Mouse (Mus musculus) forebrain, embryonic 16.5 days (tissue): ENCODE data around the gene Cckbr. TPM values are rescaled to one million over a fixed set of nuclear protein-coding genes. Genes with fewer than 3 reads are reported as not detected.
"Not testable (repeated sequence)": the region's sequence is repeated elsewhere in the genome, so short reads cannot be mapped to it uniquely, and the experiment has no call there.

Experiments
- ATAC-seq: fragments of 200-750 bp; cut with Nextera tagmentation; 2 replicates; pipeline ENCODE4 v1.8.0; 2017; ENCODE audit warnings: mild to moderate bottlenecking, moderate library complexity
- H3K27ac ChIP-seq: fragments of 300-500 bp; sonication (generic); 2 replicates; pipeline ENCODE4 v1.5.1; 2014; ENCODE audit warnings: low read length, control low read depth
- H3K27me3 ChIP-seq: fragments of 300-500 bp; sonication (generic); replicated peaks from 2 replicates; pipeline ENCODE4 v1.6.1; 2014; ENCODE audit warnings: low read length; ENCODE audit not compliant: control insufficient read depth, insufficient read depth
- H3K36me3 ChIP-seq: fragments of 300-500 bp; sonication (generic); 2 replicates; pipeline ENCODE4 v1.6.1; 2014; ENCODE audit not compliant: control insufficient read depth, insufficient read depth
- H3K4me1 ChIP-seq: fragments of 300-500 bp; sonication (generic); replicated peaks from 2 replicates; pipeline ENCODE4 v1.6.1; 2014; ENCODE audit warnings: low read length; ENCODE audit not compliant: control insufficient read depth, insufficient read depth
- H3K4me2 ChIP-seq: fragments of 300-500 bp; sonication (generic); 2 replicates; pipeline ENCODE4 v1.6.1; 2014; ENCODE audit warnings: mild to moderate bottlenecking, low read length, control low read depth
- H3K4me3 ChIP-seq: fragments of 300-500 bp; sonication (generic); replicated peaks from 2 replicates; pipeline ENCODE4 v1.5.1; 2014; ENCODE audit warnings: mild to moderate bottlenecking, low read length, control low read depth
- H3K9ac ChIP-seq: fragments of 300-500 bp; sonication (generic); replicated peaks from 2 replicates; pipeline ENCODE4 v1.6.1; 2014; ENCODE audit warnings: low read depth, low read length, control low read depth
- H3K9me3 ChIP-seq: fragments of 300-500 bp; sonication (generic); 2 replicates; pipeline ENCODE4 v1.6.1; 2016; ENCODE audit warnings: low read length; ENCODE audit not compliant: control insufficient read depth
- WGBS: fragments of 180-500 bp; shearing (Covaris S2); extraction: QIAGEN DNeasy Blood & Tissue Kit; methylation state at CpG from one replicate; pipeline ENCODE4 v1.1.7; 2014; 5-methylcytosine and 5-hydroxymethylcytosine counted together
- polyA plus RNA-seq: library from polyadenylated mRNA; unstranded; fragments of >200 nt; fragmentation: Nextera tagmentation; extraction: Ambion mirVana; gene quantifications from 2 replicates; pipeline ENCODE4 v1.2.1, GENCODE M21; 2015

Gene Cckbr
- polyA plus RNA-seq, 1 experiment from 2014 or later = 2.6 TPM

GRCm38 (mm10) chr7:105404268-105404667, 21.3 kb upstream of the Cckbr start, which contains the start of gene Cnga4:
Gene Cnga4, plus strand, starts transcription at chr7:105404568.
- 73% methylated on average over 5 of the region's 5 CpGs for WGBS
- H3K9ac ChIP-seq = no peak within 1 kb of the TSS
- no peak within 1 kb of the TSS for H3K4me3 ChIP-seq
- no peak for ATAC-seq
- H3K4me2 ChIP-seq = no peak within 1 kb of the TSS
- H3K4me1 ChIP-seq = peaks cover 1% of the 10 kb centered on the region
- no peaks in the 10 kb centered on the region for H3K36me3 ChIP-seq
- H3K27me3 ChIP-seq = no peaks in the 10 kb centered on the region
- H3K9me3 ChIP-seq = no peaks in the 10 kb centered on the region
- H3K27ac ChIP-seq = no peak within 1 kb of the TSS

GRCm38 (mm10) chr7:105406322-105406721, 19.2 kb upstream of the Cckbr start:
- Histone ChIP-seq H3K27me3 (no peaks in the 10 kb centered on the region), H3K36me3 (no peaks in the 10 kb centered on the region), H3K4me2 (no peak overlapping the region), H3K9me3 (no peaks in the 10 kb centered on the region), H3K4me1 (no peaks in the 10 kb centered on the region), H3K4me3 (no peak overlapping the region), H3K27ac (no peak overlapping the region), H3K9ac (no peak overlapping the region)
- WGBS = 63% methylated on average over 1 of the region's 1 CpGs
- ATAC-seq = no peak

GRCm38 (mm10) chr7:105411874-105412632, 13.5 kb upstream of the Cckbr start:
- H3K27ac ChIP-seq, H3K9me3 ChIP-seq, H3K4me1 ChIP-seq, H3K4me3 ChIP-seq, H3K4me2 ChIP-seq, H3K27me3 ChIP-seq, H3K9ac ChIP-seq, H3K36me3 ChIP-seq: not testable (repeated sequence)
- ATAC-seq = peak; percentile 71
- 61% methylated on average over 8 of the region's 8 CpGs for WGBS

- H3K27ac ChIP-seq = no peak overlapping the region
- H3K4me2 ChIP-seq = no peak overlapping the region
- no peak overlapping the region for H3K4me3 ChIP-seq
- no peaks in the 10 kb centered on the region for H3K36me3 ChIP-seq
- no peak overlapping the region for H3K9ac ChIP-seq
- WGBS = 52% methylated on average over 6 of the region's 6 CpGs
- H3K4me1 ChIP-seq = no peaks in the 10 kb centered on the region
- no peaks in the 10 kb centered on the region for H3K9me3 ChIP-seq
- ATAC-seq = no peak
- no peaks in the 10 kb centered on the region for H3K27me3 ChIP-seq
Observed at GRCm38 (mm10) chr7:105414385-105414784, 11.1 kb upstream of the Cckbr start.

GRCm38 (mm10) chr7:105416529-105416928, 9.0 kb upstream of the Cckbr start:
- H3K4me3 ChIP-seq = no peak overlapping the region
- ATAC-seq = no peak
- no peak overlapping the region for H3K27ac ChIP-seq
- no peak overlapping the region for H3K9ac ChIP-seq
- no peak overlapping the region for H3K4me2 ChIP-seq
- H3K27me3 ChIP-seq = no peaks in the 10 kb centered on the region
- 94% methylated on average over 7 of the region's 7 CpGs for WGBS
- no peaks in the 10 kb centered on the region for H3K9me3 ChIP-seq
- no peaks in the 10 kb centered on the region for H3K4me1 ChIP-seq
- H3K36me3 ChIP-seq = no peaks in the 10 kb centered on the region

- Histone ChIP-seq H3K27ac (no peak overlapping the region), H3K4me1 (no peaks in the 10 kb centered on the region), H3K27me3 (no peaks in the 10 kb centered on the region), H3K36me3 (no peaks in the 10 kb centered on the region), H3K4me2 (no peak overlapping the region), H3K9ac (no peak overlapping the region), H3K4me3 (no peak overlapping the region), H3K9me3 (no peaks in the 10 kb centered on the region)
- peak; percentile 45; the same call in 1 of the 2 replicates for ATAC-seq
- WGBS = 75% methylated on average over 5 of the region's 5 CpGs
Observed at GRCm38 (mm10) chr7:105418106-105418505, 7.4 kb upstream of the Cckbr start.

- Histone ChIP-seq H3K4me3 (no peak overlapping the region), H3K4me1 (peaks cover 9% of the 10 kb centered on the region), H3K27ac (no peak overlapping the region), H3K9ac (no peak overlapping the region), H3K36me3 (no peaks in the 10 kb centered on the region), H3K9me3 (no peaks in the 10 kb centered on the region), H3K4me2 (no peak overlapping the region), H3K27me3 (peaks cover 8% of the 10 kb centered on the region; the same call in 1 of the 2 replicates)
- ATAC-seq = no peak
- WGBS = 48% methylated on average over 2 of the region's 2 CpGs
Observed at GRCm38 (mm10) chr7:105420903-105421302, 4.6 kb upstream of the Cckbr start.

GRCm38 (mm10) chr7:105424368-105424767, 1.2 kb upstream of the Cckbr start:
- ATAC-seq = no peak
- H3K9me3 ChIP-seq = no peaks in the 10 kb centered on the region
- peaks cover 16% of the 10 kb centered on the region for H3K27me3 ChIP-seq
- H3K4me3 ChIP-seq = no peak overlapping the region
- no peak overlapping the region for H3K27ac ChIP-seq
- no peaks in the 10 kb centered on the region for H3K36me3 ChIP-seq
- no peak overlapping the region for H3K4me2 ChIP-seq
- H3K4me1 ChIP-seq = peaks cover 13% of the 10 kb centered on the region
- 39% methylated on average over 5 of the region's 5 CpGs for WGBS
- no peak overlapping the region for H3K9ac ChIP-seq

- Histone ChIP-seq H3K4me3 (peak overlapping the region; percentile 59), H3K4me2 (peak overlapping the region; percentile 94), H3K9ac (peak overlapping the region; percentile 61), H3K4me1 (peaks cover 13% of the 10 kb centered on the region), H3K27ac (no peak overlapping the region), H3K36me3 (no peaks in the 10 kb centered on the region), H3K27me3 (peaks cover 16% of the 10 kb centered on the region), H3K9me3 (no peaks in the 10 kb centered on the region)
- WGBS = 2% methylated on average over 11 of the region's 11 CpGs
- ATAC-seq = peak; percentile 58
Observed at GRCm38 (mm10) chr7:105426051-105426450, 520 bp downstream of the Cckbr start.
